Mouse (Mus musculus) embryonic fibroblast, embryonic 13.5 days (primary cell): ENCODE results near the gene Gabarap.

Source experiments
- CTCF ChIP-seq: IDR thresholded peaks from 2 replicates; pipeline ENCODE4 v1.5.1; 2011; ENCODE audit warnings: mild to moderate bottlenecking, control low read depth, low read length, moderate library complexity, borderline replicate concordance; ENCODE audit not compliant: insufficient read depth
- POLR2A ChIP-seq: IDR thresholded peaks from 2 replicates; pipeline ENCODE4 v1.6.1; 2011; ENCODE audit warnings: low read depth, mild to moderate bottlenecking, control low read depth, low read length, moderate library complexity

- no peak for TF ChIP-seq CTCF
- TF ChIP-seq POLR2A: peak; percentile 61
These were observed 37.6 kb downstream of the Gabarap start for GRCm38 (mm10) chr11:70028401-70029129.
